Mouse (Mus musculus) testis, postnatal 10 days (tissue): ENCODE measurements around the gene Kxd1.

ENCODE experiments used
- DNase-seq: peaks from one replicate; pipeline ENCODE4 v3.0.0; 2021; ENCODE audit warnings: low spot score

Kxd1 gene

DNA sequence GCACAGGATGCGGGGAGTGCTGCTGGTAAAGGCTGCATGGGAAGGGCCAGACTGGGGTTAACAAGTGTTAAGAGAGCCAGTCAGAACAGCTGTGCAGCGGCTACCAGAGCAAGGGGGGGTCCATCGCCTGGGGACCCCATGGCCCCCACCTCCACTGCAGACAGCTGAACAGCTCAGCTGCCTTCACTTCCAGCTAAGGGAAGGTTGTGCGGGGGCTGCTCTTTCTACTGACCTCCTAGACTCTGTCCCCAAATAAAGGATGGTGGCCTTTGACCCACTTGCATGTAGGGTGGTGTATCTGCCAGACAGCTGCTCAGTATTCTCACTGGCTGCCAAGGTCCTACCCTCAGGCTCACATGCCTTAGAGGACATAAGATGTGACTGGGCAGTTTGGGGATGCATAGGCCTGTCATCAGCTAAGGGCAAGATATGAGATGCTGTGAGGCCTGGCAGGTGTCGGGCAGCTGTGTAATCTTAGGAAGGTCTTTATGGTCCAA is 60.5 kb downstream of the Kxd1 start:
- DNase-seq = no peak

DNA sequence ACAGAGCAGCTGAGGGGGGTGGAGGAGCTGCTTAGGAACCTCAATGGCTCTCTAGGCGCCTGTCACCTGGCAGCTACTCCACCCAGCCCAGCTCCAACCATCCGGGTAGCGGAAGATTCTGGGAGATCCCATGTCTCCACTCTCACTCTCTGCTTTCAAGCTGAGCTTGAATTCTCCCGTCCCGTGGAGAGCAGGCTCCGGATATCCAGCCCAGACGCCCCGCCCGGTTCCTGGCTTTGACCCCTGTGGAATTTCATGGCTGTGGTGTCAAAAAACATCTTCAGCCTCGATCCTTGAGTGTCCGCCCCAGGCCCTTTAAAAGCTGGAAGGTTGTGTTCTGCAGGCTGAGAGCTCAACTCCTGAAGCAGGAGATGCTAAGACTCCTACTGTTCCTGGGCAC is 61.0 kb downstream of the Kxd1 start:
- no peak for DNase-seq

DNA sequence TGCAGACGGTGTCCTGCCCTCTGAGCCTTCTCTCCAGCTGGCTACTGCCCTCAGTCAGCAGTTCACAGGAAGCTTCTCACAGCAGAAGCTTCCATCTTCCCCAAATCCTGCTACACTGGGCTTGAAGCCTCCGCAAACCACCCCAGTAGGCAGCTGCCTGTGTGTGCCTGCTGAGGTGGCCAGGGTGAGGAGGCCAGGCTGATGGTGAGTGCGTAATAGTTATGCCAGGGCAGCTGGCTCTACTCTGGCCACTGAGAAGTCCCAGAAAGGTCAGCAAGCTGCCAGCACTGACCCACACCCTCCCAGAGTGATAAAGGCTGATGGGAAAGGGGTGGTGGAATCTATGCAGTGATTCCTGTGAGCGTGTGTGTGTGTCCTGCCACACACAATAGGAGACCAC is 61.5 kb downstream of the Kxd1 start:
- DNase-seq = no peak

DNA sequence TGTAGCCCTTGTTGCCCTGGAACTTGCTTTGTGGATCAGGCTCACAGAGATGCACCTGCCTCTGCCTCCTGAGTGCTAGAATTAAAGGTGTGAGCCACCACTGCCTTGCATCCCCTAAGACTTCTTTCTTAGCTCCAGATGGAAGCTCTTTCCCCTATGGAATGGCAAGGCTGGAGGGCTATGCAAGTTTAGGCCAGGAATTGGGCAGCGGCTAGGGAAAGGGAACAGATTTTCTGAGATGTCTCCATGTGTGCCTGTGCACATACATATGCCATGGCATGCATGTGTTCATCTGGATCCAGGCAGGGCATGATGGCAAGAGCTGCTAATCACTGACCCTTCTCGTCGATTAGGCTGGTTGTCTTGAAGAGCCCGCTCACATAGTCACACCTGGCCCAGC is 62.1 kb downstream of the Kxd1 start:
- DNase-seq = no peak

DNA sequence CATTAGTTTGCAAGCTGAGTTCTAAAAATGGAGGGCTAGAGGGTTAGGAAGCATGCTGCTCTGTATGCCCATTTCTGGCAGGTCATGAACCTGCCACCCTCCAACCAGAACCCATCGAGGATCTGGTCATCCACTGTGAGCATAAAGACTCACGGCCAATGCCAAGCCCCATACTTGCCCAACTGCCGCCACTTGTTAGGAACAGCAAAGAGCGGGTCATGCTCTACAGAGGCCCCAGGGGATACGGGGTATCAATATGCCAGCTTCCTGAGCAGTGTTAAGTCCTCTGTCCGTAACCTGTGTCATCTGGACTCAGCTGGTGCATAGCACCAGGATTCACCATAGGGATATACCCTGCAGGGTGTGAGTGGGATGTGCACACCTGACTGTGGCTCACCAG is 63.6 kb downstream of the Kxd1 start:
- DNase-seq = no peak

DNA sequence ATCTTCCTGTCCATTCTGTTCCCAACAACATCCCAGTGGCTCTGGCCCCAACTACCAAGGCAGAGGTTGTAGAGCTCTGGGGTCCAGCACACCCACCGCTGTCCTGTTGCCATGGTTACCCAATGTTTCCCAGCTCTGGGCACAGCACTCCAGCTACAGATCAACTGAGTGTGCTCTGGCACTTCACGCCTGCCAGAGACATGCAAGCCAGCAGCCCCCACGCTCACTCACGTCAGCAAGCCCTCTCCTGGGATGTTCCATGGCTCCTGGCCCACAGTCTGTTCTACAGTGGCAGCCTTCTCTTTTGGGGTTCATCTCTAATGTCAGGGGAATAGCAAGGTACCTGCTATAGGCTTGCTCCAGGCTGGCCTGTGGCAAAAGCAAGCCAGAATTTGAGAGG is 64.5 kb downstream of the Kxd1 start:
- DNase-seq = no peak

DNA sequence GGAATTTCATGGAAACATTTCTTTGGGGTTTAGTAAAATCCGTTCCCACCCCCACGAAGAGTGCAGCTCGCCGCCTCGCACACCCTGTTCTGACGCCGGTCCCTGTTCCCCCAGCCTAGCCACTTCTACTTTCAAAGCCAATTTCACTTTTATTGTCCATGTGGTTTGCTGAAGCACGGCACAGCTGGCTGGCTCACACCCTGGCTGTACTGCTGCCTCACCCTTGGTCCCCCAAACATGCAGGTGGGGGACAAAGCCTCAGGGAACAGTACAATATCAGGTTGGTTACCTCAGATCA is 65.3 kb downstream of the Kxd1 start:
- no peak for DNase-seq

DNA sequence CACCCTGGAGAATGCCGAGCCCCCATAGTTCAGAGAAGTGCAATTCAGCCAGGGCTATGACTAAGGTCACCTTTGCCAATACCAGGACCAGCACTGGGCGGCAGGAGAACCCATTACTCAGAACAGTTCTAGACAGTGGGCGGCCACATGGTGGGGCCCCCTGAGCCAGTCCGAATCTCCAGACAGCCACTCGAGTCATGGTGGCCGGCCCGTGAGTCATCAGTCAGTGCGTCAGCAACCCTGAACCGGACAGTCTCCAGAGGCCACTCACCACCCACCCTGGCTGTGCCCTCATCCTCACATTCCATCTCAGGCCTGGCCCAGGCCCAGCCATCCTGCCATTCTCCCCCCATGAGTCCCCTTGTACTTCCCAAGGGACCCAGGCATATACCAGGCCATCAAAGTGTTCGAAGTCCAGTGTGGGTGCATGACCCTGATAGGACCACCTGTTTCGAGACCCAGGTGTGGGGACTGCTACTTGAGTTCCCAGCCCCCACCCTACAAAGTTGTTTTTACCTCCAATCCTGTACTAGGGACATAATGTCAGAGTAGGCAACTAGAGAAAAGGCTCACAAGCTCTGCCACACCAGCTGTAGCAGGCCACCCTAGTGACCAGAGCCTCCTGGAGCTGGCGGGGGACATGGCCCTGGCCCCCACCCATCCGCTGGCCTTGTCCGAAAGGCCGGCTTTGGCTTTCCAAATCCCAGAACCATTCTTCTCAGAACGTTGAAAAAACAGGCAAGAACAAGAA is 65.8 kb downstream of the Kxd1 start:
- DNase-seq = no peak

DNA sequence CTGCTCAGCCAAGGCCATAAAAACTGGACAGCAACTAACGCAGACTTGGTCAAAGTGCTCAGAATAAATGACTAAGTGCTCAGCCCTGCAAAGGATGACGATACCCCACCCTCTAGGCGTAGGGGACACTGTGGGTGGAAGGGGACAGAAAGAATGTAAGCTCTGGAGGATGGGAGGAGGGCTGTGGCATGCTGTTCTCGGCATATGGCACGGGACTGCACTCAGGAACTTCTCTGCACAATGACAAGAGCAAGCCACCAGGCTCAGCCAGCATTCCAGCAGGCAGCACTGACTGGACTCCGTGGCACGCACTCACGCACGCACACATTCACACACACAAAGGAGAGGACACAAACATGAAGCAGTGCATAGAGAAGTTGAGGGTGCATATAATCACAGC is 67.2 kb downstream of the Kxd1 start:
- DNase-seq = no peak

DNA sequence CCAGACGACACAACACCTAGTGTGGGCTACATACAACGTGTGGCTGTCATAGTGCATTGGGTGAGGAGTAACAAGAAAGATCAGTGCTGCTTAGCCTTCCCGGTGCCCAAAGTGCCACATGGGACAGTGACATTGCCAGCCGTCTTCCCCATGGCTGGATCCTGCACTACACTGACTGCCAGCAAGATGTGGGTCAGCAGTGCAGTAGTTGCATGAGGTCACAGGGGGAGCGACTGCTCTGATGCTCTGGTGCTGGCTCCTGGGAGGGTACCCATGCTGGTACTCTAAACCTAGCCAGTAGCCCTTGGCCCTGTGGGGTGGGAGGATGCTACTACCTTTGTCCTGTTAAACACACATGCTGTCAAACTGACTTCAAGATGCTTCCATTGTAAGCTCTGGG is 67.6 kb downstream of the Kxd1 start:
- no peak for DNase-seq

DNA sequence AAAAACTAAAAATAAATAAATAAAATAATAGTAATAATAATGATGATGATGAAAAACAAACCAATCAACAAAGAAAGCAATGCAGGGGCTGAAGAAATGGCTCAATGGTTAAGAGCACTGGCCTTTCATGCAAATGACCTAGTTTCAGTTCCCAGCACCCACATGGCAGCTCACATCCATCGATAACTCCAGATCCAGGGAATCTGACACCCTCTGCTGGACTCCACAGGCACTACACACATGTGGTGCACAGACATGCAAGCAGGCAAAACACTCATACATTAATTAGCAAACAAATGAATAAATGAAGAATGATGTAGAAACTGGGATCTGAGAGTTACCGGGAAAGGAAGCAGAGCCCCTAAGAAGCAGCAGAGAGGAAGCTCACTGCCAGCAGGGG is 68.1 kb downstream of the Kxd1 start:
- no peak for DNase-seq

DNA sequence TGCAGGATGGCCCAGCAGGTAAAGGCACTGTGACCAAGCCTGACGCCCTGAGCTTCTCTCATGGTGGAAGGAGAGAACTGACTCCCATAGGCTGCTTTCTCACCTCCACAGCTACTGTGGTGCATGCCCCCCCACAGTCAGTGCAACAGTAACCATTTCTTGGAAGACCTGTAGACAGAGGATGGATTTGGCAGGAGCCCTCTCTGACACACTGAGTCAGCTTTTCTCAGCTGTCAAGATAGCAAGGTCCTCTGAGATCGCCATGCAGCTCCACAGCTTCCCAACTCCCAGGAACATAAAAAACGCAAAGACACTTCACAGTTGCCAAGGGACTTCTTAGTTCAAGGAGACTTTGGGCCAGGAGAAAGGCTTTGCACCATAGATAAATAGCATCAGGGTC is 69.3 kb downstream of the Kxd1 start:
- DNase-seq = no peak
